16 mouse cellular contexts compared by ENCODE assay signal in genomic region chr3:52193026-52193425, GRCm38 (mm10).
DNase-seq lines count a peak whose midpoint lies in the region; ATAC-seq and TF ChIP-seq lines count a peak whose summit lies in the region.
"Had no signal": no experiment of that assay in that cellular context is flagged by ENCODE, and none has a peak within 500 bp of the region (broad histone marks: within the 10 kb centered on the region; RNA-seq: fewer than 3 reads in every experiment).

No protein-coding gene starts in this region.

- H3K36me3 ChIP-seq in intestine, embryonic 14.5 days (ENCODE audit: control insufficient read depth, insufficient read depth, low read length), result no peaks in the 10 kb centered on the region
- H3K36me3 ChIP-seq in intestine, embryonic 16.5 days (ENCODE audit: control insufficient read depth, insufficient read depth, low read length), result no peaks in the 10 kb centered on the region
- H3K36me3 ChIP-seq in lung, embryonic 14.5 days (ENCODE audit: insufficient read depth), result no peaks in the 10 kb centered on the region
- no peaks in the 10 kb centered on the region for H3K36me3 ChIP-seq in embryonic facial prominence, embryonic 13.5 days
- H3K36me3 ChIP-seq in hindbrain, embryonic 12.5 days, result no peaks in the 10 kb centered on the region
- H3K36me3 ChIP-seq: hindbrain, embryonic 10.5 days; neural tube, embryonic 15.5 days had no signal

- H3K4me2 ChIP-seq in intestine, embryonic 14.5 days (ENCODE audit: low read length), result no peak overlapping the region
- no peak overlapping the region for H3K4me2 ChIP-seq in intestine, embryonic 16.5 days (ENCODE audit: low read depth, low read length)
- H3K4me2 ChIP-seq in lung, embryonic 14.5 days, result peak overlapping the region; percentile 31
- H3K4me2 ChIP-seq in embryonic facial prominence, embryonic 13.5 days, result peak overlapping the region; percentile 34
- H3K4me2 ChIP-seq in hindbrain, embryonic 12.5 days (replicated peaks), result no peak overlapping the region
- H3K4me2 ChIP-seq: neural tube, embryonic 15.5 days had no signal

- no peak overlapping the region for H3K27ac ChIP-seq in intestine, embryonic 14.5 days (ENCODE audit: low read depth)
- no peak overlapping the region for H3K27ac ChIP-seq in intestine, embryonic 16.5 days (ENCODE audit: low read length)
- H3K27ac ChIP-seq in lung, embryonic 14.5 days (ENCODE audit: low read depth), result peak overlapping the region; percentile 61
- peak overlapping the region; percentile 68 for H3K27ac ChIP-seq in embryonic facial prominence, embryonic 13.5 days
- H3K27ac ChIP-seq in hindbrain, embryonic 12.5 days, result no peak overlapping the region
- H3K27ac ChIP-seq: hindbrain, embryonic 10.5 days; liver, embryonic 14.5 days; neural tube, embryonic 15.5 days had no signal

- peak; percentile 46 for DNase-seq in intestine, embryonic 14.5 days (ENCODE audit: low spot score)
- DNase-seq in lung, embryonic 14.5 days, result peak; percentile 64
- no peak for DNase-seq in lung, postnatal 36 days
- DNase-seq in NIH3T3 (ENCODE audit: low read depth), result peak; percentile 51
- no peak for DNase-seq in adrenal gland, postnatal 4 days (ENCODE audit: low spot score in 2 of 2)
- DNase-seq: adrenal gland, adult 8-10 months; cerebellum, adult 9-10 months; midbrain, embryonic 14.5 days; thymus, postnatal 36 days had no signal

- no peak for TF ChIP-seq CTCF in lung, embryonic 14.5 days (IDR thresholded peaks at IDR 0.05; ENCODE audit: low read depth)

- no peaks in the 10 kb centered on the region for H3K27me3 ChIP-seq in intestine, embryonic 14.5 days (replicated peaks; ENCODE audit: control insufficient read depth, insufficient read depth, low read length)
- no peaks in the 10 kb centered on the region for H3K27me3 ChIP-seq in intestine, embryonic 16.5 days (replicated peaks; ENCODE audit: control insufficient read depth, insufficient read depth, low read length)
- H3K27me3 ChIP-seq in lung, embryonic 14.5 days (ENCODE audit: insufficient read depth, low read length), result no peaks in the 10 kb centered on the region
- no peaks in the 10 kb centered on the region for H3K27me3 ChIP-seq in embryonic facial prominence, embryonic 13.5 days
- no peaks in the 10 kb centered on the region for H3K27me3 ChIP-seq in hindbrain, embryonic 12.5 days
- H3K27me3 ChIP-seq: neural tube, embryonic 15.5 days; Patski had no signal

- no peak overlapping the region for H3K9ac ChIP-seq in intestine, embryonic 14.5 days (ENCODE audit: low read length)
- H3K9ac ChIP-seq in intestine, embryonic 16.5 days (ENCODE audit: low read depth, low read length), result no peak overlapping the region
- H3K9ac ChIP-seq in lung, embryonic 14.5 days, result 0 out of 2 replicates have a peak overlapping the region, but pooled peaks have one; percentile 3
- H3K9ac ChIP-seq in embryonic facial prominence, embryonic 13.5 days, result no peak overlapping the region
- H3K9ac ChIP-seq in hindbrain, embryonic 12.5 days, result no peak overlapping the region
- H3K9ac ChIP-seq: liver, embryonic 14.5 days; neural tube, embryonic 15.5 days had no signal

- peaks cover 11% of the 10 kb centered on the region for H3K4me1 ChIP-seq in intestine, embryonic 14.5 days (replicated peaks; ENCODE audit: control insufficient read depth, insufficient read depth, low read length)
- peaks cover 8% of the 10 kb centered on the region for H3K4me1 ChIP-seq in intestine, embryonic 16.5 days (ENCODE audit: control insufficient read depth, insufficient read depth, low read length)
- peaks cover 4% of the 10 kb centered on the region; the same call in 1 of the 2 replicates for H3K4me1 ChIP-seq in lung, embryonic 14.5 days (ENCODE audit: insufficient read depth)
- H3K4me1 ChIP-seq in embryonic facial prominence, embryonic 13.5 days, result peaks cover 30% of the 10 kb centered on the region
- peaks cover 16% of the 10 kb centered on the region for H3K4me1 ChIP-seq in hindbrain, embryonic 12.5 days

- ATAC-seq in intestine, embryonic 14.5 days (replicated peaks; ENCODE audit: low FRiP score, low TSS enrichment, low read depth), result no peak
- ATAC-seq in intestine, embryonic 16.5 days, result no peak
- ATAC-seq in lung, embryonic 14.5 days (ENCODE audit: insufficient read depth), result no peak
- ATAC-seq in embryonic facial prominence, embryonic 13.5 days (ENCODE audit: insufficient number of reproducible peaks, insufficient read depth, low FRiP score, low TSS enrichment, low read depth), result no peak
- ATAC-seq in hindbrain, embryonic 12.5 days (ENCODE audit: low FRiP score), result no peak
- ATAC-seq: Patski had no signal

- WGBS in intestine, embryonic 14.5 days, result 47% methylated on average over 7 of the region's 7 CpGs
- 66% methylated on average over 7 of the region's 7 CpGs for WGBS in intestine, embryonic 16.5 days
- 37% methylated on average over 7 of the region's 7 CpGs for WGBS in lung, embryonic 14.5 days
- WGBS in embryonic facial prominence, embryonic 13.5 days, result 39% methylated on average over 7 of the region's 7 CpGs
- 73% methylated on average over 7 of the region's 7 CpGs for WGBS in hindbrain, embryonic 12.5 days

- no peak overlapping the region for H3K4me3 ChIP-seq in intestine, embryonic 14.5 days (ENCODE audit: low read depth, low read length)
- H3K4me3 ChIP-seq in intestine, embryonic 16.5 days (ENCODE audit: low read length), result no peak overlapping the region
- H3K4me3 ChIP-seq in lung, embryonic 14.5 days (ENCODE audit: low read depth, low read length), result no peak overlapping the region
- no peak overlapping the region for H3K4me3 ChIP-seq in embryonic facial prominence, embryonic 13.5 days
- no peak overlapping the region for H3K4me3 ChIP-seq in hindbrain, embryonic 12.5 days
- H3K4me3 ChIP-seq: hindbrain, embryonic 10.5 days; neural tube, embryonic 15.5 days had no signal

- no peaks in the 10 kb centered on the region for H3K9me3 ChIP-seq in intestine, embryonic 14.5 days (ENCODE audit: control insufficient read depth, low read length)
- no peaks in the 10 kb centered on the region for H3K9me3 ChIP-seq in intestine, embryonic 16.5 days (ENCODE audit: control insufficient read depth, low read length)
- H3K9me3 ChIP-seq in lung, embryonic 14.5 days (ENCODE audit: low read depth, low read length), result no peaks in the 10 kb centered on the region
- no peaks in the 10 kb centered on the region for H3K9me3 ChIP-seq in embryonic facial prominence, embryonic 13.5 days
- H3K9me3 ChIP-seq in hindbrain, embryonic 12.5 days (replicated peaks), result no peaks in the 10 kb centered on the region
- H3K9me3 ChIP-seq: hindbrain, embryonic 10.5 days; neural tube, embryonic 15.5 days had no signal

Comparison
In these comparisons a context has a peak if more than half of its experiments do, and no peak if none do; other contexts are left out.
1. DNase-seq: peak in intestine, embryonic 14.5 days (single experiment), lung, embryonic 14.5 days (single experiment) and NIH3T3 (single experiment); none in lung, postnatal 36 days (single experiment) and adrenal gland, postnatal 4 days (0 of 2).
2. H3K27ac ChIP-seq: peak in lung, embryonic 14.5 days (single experiment) and embryonic facial prominence, embryonic 13.5 days (single experiment); none in intestine, embryonic 14.5 days (single experiment), intestine, embryonic 16.5 days (single experiment) and hindbrain, embryonic 12.5 days (single experiment).
3. H3K4me2 ChIP-seq: peak in lung, embryonic 14.5 days (single experiment) and embryonic facial prominence, embryonic 13.5 days (single experiment); none in intestine, embryonic 14.5 days (single experiment), intestine, embryonic 16.5 days (single experiment) and hindbrain, embryonic 12.5 days (single experiment).